Mouse (Mus musculus) ES-Bruce4 (cell line): ENCODE data around the gene Glis1. TPM values are rescaled to one million over a fixed set of nuclear protein-coding genes. Genes with fewer than 3 reads are reported as not detected.

Experiments used
- H3K27ac ChIP-seq: 2 replicates; pipeline ENCODE4 v1.5.1; 2012; ENCODE audit warnings: low read length, inconsistent platforms; ENCODE audit not compliant: insufficient read depth
- H3K27me3 ChIP-seq: 2 replicates; pipeline ENCODE4 v1.6.1; 2012; ENCODE audit warnings: mild to moderate bottlenecking, low read length, inconsistent platforms; ENCODE audit not compliant: control insufficient read depth, poor library complexity, insufficient read depth, severe bottlenecking
- H3K36me3 ChIP-seq: 2 replicates; pipeline ENCODE4 v1.6.1; 2012; ENCODE audit warnings: inconsistent platforms, mild to moderate bottlenecking, low read length, moderate library complexity; ENCODE audit not compliant: control insufficient read depth, poor library complexity, insufficient read depth, severe bottlenecking
- H3K4me1 ChIP-seq: one replicate; pipeline ENCODE4 v1.8.1; 2011; ENCODE audit warnings: low read length; ENCODE audit not compliant: control insufficient read depth, insufficient read depth
- H3K4me3 ChIP-seq: 2 replicates; pipeline ENCODE4 v1.5.1; 2011; ENCODE audit warnings: low read depth, mild to moderate bottlenecking, low read length
- H3K9ac ChIP-seq: 2 replicates; pipeline ENCODE4 v1.6.1; 2012; ENCODE audit warnings: low read depth, mild to moderate bottlenecking, inconsistent platforms; ENCODE audit not compliant: poor library complexity, severe bottlenecking
- H3K9me3 ChIP-seq: replicated peaks from 2 replicates; pipeline ENCODE4 v1.6.1; 2012; ENCODE audit warnings: mild to moderate bottlenecking, low read length, inconsistent platforms; ENCODE audit not compliant: control insufficient read depth, poor library complexity, insufficient read depth, severe bottlenecking
- CTCF ChIP-seq: IDR thresholded peaks from one replicate; pipeline ENCODE4 v1.8.1; 2011; ENCODE audit warnings: low read depth, low read length
- EP300 ChIP-seq: IDR thresholded peaks from 2 replicates; pipeline ENCODE4 v1.6.1; 2011; ENCODE audit warnings: low read depth, low read length; ENCODE audit not compliant: insufficient read depth
- POLR2A ChIP-seq: IDR thresholded peaks from one replicate; pipeline ENCODE4 v1.8.1; 2011; ENCODE audit warnings: low read length; ENCODE audit not compliant: insufficient read depth
- polyA plus RNA-seq: library from polyadenylated mRNA; stranded (reverse); fragments of >200 nt; gene quantifications from 2 replicates; pipeline ENCODE4 v1.2.4, GENCODE M21; 2011; ENCODE audit warnings: low read depth; ENCODE audit not compliant: missing spikeins, insufficient read depth, insufficient read length

The Glis1 gene
- polyA plus RNA-seq, 1 experiment = 0.28 TPM

- H3K27me3 ChIP-seq = no peaks in the 10 kb centered on the region
- H3K27ac ChIP-seq = no peak overlapping the region
- no peak overlapping the region for H3K4me3 ChIP-seq
- H3K9ac ChIP-seq = no peak overlapping the region
- H3K4me1 ChIP-seq = no peaks in the 10 kb centered on the region
- H3K36me3 ChIP-seq = no peaks in the 10 kb centered on the region
- H3K9me3 ChIP-seq = no peaks in the 10 kb centered on the region
- TF ChIP-seq EP300 (no peak), CTCF (no peak), POLR2A (no peak)
Measured at GRCm38 (mm10) chr4:107489121-107489840, 54.9 kb downstream of the Glis1 start.

DNA sequence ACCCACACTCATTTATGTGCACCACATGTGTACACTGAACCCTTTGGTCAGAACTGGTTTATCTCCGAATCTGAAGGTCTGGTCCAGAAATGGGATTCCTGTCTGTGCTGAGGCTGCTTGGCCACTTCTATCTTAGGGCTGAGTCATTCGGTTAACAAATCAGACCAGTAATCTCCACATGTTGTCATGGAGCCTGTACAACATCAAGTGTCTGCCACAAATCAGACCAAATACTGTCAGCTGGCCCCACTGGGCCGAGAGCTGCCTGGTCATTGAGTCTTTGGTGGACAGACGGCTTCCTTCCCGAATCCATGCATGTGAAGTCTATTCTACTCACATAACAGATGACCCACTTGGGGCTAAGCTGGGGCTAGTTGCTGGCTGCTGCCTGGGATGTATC is 58.6 kb downstream of the Glis1 start:
- H3K27ac ChIP-seq = no peak overlapping the region
- no peaks in the 10 kb centered on the region for H3K9me3 ChIP-seq
- H3K27me3 ChIP-seq = no peaks in the 10 kb centered on the region
- no peaks in the 10 kb centered on the region for H3K4me1 ChIP-seq
- H3K9ac ChIP-seq = no peak overlapping the region
- no peak for TF ChIP-seq CTCF
- no peak overlapping the region for H3K4me3 ChIP-seq
- H3K36me3 ChIP-seq = no peaks in the 10 kb centered on the region

DNA sequence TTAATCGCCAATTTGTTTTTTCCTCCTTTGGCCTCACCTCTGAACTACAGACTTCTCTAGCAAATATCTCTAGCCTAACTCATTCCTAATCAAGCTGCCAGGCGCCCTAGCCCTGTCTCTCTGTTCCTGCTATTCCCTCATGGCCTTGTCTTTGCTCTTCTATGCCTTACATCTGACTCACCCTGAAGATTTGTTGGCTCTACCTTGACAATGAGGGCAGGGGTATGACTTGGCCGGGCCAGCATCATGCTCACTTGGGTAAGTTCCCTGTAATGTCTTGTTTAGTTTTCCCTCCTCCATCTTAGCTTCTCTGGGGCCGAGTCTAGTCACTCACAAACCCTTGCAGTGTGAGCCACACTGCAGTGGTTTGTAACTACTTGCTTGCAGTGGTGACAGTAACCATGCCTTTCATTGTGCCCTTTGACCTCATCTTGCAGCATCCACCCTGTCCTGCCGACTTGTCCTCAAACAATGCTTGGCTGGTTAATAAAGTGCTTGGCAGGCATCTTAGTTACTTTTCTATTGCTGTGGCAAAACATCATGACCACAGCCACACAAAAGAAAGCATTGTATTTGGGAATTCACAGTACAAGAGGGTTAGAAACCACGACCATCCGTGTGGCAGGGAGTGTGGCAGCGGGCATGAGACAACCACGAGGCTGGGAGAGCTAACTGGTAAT is 61.5 kb downstream of the Glis1 start:
- TF ChIP-seq EP300 (no peak), CTCF (no peak), POLR2A (no peak)
- no peaks in the 10 kb centered on the region for H3K27me3 ChIP-seq

GRCm38 (mm10) chr4:107497430-107497935 is 63.1 kb downstream of the Glis1 start:
- Histone ChIP-seq H3K36me3 (no peaks in the 10 kb centered on the region), H3K27ac (no peak overlapping the region), H3K9ac (no peak overlapping the region), H3K4me1 (no peaks in the 10 kb centered on the region), H3K9me3 (no peaks in the 10 kb centered on the region), H3K27me3 (no peaks in the 10 kb centered on the region), H3K4me3 (no peak overlapping the region)
- TF ChIP-seq EP300 (no peak), POLR2A (no peak), CTCF (no peak)

More for the DNA sequence above, 61.5 kb downstream of the Glis1 start:
- H3K4me1 ChIP-seq = no peaks in the 10 kb centered on the region
- no peaks in the 10 kb centered on the region for H3K36me3 ChIP-seq
- H3K9ac ChIP-seq = no peak overlapping the region
- no peaks in the 10 kb centered on the region for H3K9me3 ChIP-seq
- H3K4me3 ChIP-seq = no peak overlapping the region
- no peak overlapping the region for H3K27ac ChIP-seq

- no peak overlapping the region for H3K9ac ChIP-seq
- TF ChIP-seq EP300 (no peak), CTCF (no peak), POLR2A (no peak)
- no peaks in the 10 kb centered on the region for H3K9me3 ChIP-seq
- H3K27me3 ChIP-seq = no peaks in the 10 kb centered on the region
- no peak overlapping the region for H3K4me3 ChIP-seq
- no peak overlapping the region for H3K27ac ChIP-seq
- no peaks in the 10 kb centered on the region for H3K4me1 ChIP-seq
- no peaks in the 10 kb centered on the region for H3K36me3 ChIP-seq
Measured at GRCm38 (mm10) chr4:107502601-107503051, 68.2 kb downstream of the Glis1 start.

DNA sequence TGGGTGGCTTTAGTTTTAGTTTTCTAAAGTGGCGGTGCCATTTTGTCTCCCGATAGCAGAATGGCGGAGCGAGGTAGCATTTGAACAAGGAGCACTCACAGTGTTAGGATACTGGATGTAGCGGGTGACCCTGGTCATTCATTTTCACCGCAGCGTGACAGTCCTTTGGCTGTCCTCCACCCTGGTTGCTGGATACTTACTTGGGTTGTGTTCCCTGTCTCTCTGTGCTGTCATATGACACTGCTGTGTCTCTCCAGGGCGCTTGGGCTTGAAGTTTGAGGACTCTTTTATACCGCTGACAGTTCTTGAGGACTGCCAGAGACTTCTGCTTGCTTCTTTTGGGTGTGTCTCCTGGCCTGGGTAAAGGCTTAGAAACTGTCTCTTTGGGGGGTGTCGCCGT is 80.6 kb downstream of the Glis1 start:
- Histone ChIP-seq H3K4me1 (no peaks in the 10 kb centered on the region), H3K27ac (no peak overlapping the region), H3K36me3 (no peaks in the 10 kb centered on the region), H3K9me3 (no peaks in the 10 kb centered on the region), H3K9ac (no peak overlapping the region), H3K27me3 (no peaks in the 10 kb centered on the region), H3K4me3 (no peak overlapping the region)
- TF ChIP-seq CTCF (no peak), EP300 (no peak), POLR2A (no peak)
